Mouse (Mus musculus): Measurements from ENCODE around the gene Zfp663.

The Zfp663 gene

DNA sequence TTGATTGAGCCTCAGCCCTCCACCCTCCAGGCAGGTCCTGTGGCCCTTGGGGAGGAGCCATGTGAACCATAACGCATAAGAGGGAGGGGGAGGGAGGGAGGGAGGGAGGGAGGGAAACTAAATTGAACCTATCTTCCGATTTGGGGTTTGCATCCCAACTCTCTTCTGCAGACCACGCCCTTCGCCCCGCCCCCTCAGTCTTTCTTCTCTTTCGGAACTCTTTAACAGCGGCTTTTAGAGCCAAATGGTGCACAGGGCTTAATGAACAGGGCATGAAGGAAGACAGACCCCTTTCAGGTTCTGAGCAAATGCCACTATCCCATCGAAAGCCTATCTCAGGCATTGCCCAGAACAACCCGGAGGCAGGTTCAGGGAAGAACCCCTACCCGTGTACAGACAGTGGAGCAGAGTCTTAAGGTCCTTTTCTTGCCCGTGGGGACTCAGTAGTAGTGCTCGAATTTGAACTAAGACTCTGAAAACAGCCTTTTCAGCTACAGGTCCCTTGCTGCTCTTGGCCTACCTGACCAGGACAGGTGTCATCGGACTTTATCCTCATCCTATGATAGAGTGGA, 575 bp downstream of the Zfp663 start:
- no peak for DNase-seq

DNA sequence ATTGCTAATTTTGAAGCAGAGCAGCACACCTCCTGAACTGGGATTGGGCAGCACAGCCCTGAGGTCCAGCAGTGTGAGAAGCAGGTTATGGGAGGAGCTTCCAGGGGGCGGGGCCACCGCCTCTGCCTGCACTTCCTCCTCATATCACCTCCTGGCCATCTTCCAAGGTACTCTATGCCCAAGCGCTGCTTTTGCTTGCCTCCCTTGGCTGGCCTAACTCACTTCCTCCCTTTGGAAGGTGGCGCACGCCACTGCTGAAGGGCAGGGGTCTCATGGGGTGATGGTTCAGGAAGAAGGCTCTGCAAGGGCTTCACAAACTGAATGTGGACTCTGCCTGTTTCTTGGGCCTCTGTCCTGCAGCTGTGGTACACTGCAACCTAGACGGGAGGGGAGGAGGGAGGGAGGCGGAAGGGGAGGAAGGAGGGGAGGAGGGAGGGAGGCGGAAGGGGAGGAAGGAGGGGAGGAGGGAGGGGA, 1.4 kb downstream of the Zfp663 start:
- no peak for DNase-seq

DNA sequence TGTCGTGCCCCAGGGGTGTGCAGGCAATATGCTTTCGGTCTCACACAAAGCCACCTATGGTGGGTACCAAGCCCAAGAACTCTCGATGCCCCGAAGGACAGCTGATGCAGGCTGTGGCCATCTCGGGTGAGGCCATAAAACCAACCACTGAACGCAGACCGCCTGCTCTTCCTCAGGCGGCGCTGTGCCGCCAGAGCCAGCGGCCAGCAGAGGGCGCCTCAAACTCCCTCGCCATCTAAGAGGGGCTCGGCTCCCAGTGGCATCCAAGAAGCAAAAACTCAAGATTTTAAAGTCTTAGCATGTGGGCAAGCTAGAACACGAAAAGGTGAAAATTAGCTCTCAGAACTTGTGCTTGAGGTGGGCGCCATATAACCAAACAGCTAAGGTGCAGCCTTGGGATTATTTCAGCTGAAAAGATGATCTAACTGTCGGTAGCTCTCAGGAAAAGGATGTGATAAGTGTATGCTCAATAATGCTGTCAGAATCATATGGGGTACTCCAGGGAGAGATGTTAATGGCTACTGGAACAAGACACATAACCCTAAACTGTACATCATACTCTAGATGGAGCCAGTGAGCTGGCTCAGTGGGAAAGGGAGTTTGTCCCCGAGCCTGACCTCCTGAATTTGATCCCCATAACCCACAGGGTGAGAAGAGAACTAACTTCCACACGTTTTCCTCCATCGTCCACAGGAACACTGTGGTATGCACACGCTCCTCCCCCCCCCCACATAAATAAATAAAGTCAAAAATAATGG, 4.0 kb downstream of the Zfp663 start:
- DNase-seq: no peak

DNA sequence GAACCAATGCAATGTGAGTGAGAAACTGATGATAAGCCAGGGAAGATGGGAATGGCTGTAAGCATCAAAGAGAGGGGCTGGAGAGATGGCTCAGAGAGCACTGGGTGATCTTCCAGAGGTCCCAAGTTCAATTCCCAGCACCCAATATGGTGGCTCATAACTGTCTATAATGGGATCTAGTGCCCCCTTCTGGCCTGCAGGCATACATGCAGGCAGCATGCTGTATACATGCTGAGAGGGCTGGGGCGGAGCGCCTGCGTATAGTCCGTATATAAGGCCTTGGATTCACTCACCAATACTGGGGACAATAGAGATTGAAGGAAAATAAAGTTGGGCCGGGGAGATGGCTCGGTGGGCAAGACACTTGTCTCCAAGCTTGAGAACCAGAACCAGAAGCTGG, 5.2 kb downstream of the Zfp663 start:
- no peak for DNase-seq

DNA sequence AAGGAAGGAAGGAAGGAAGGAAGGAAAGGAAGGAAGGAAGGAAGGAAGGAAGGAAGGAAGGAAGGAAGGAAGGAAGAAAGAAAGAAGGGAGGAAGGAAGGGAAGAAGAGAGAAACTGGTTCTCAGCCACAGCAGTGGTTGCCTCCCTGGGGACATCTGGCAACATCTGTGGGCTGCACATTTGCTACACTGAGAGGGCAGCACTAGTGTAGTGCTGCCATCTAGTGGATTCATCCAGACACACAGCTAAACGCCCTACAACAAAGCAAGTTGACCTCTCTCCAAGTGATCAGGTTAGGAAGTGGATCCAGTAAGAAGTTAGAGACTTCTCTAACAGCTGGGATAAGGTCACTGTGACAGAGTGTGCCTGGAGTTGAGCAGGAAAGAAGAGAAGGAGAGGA, 7.7 kb downstream of the Zfp663 start:
- DNase-seq: no peak

DNA sequence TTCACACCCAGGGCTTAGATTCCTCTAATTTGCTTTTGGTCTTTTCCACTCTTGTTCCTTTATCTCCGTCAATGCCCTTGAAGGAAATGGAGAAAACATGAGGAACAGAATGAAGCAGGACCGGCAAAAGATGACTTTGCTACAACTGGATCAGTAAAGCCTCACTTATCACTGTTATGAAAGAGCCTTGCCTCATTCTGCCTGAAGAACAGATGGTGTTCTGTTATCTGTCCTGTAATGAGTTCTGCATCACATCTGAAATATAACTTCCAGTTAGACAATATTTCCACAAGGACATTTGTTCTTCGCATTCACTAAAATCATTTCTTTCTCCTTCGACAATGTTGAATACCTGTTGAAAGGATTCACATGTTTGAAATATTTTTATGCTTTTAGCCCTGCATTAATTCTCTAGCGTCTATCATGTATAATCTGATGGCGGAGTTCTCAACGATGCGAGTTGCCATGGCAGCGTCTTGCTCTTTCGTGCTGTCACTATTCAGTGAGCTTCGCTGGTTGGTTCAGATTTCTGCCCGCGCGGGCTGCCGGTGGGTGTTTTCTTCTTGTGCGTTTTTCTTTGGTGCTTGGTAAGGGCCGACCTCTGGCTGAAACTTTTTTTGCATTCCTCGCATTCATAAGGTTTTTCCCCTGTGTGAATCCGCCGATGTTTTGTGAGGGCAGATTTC, 16.6 kb downstream of the Zfp663 start:
- DNase-seq: no peak

DNA sequence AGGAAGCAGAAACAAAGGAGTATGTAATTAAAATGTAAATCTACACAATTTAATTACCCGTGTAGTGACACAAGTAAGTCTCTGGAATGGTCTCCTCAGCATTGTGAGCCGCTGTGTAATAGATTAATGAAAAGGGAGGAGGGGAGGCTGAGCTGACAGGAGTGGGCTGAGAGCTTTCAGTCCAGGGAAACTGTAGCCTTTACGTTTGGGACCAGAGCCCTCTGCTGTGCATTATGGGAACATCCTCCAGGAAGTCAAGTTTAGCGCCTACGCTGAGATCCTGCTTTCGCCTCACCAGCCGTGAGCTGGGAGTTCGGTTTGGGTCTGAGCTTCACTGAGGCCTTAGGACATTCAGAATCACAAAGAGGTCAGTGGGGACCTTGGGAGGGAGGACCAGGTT, 19.1 kb downstream of the Zfp663 start:
- DNase-seq: no peak

DNA sequence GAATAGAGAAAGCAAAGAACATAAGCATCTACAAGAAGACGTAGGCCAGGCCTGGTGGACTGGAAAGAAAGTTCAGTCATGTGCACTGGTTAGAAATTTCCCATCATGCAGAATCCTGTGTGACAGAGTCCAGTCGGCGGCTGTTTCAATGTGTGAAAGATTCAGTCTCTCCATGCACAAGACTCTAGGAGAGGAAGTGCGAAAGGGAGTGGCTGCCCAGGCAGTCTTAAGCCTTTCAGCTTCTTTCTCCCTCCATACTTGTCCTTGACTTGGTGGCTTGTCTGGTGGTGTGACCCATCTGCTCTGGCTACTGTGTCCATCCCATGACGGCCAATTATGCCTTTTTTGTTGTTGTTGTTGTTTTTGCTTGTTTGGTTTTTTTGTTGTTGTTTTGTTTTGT, 22.3 kb downstream of the Zfp663 start:
- no peak for DNase-seq

DNA sequence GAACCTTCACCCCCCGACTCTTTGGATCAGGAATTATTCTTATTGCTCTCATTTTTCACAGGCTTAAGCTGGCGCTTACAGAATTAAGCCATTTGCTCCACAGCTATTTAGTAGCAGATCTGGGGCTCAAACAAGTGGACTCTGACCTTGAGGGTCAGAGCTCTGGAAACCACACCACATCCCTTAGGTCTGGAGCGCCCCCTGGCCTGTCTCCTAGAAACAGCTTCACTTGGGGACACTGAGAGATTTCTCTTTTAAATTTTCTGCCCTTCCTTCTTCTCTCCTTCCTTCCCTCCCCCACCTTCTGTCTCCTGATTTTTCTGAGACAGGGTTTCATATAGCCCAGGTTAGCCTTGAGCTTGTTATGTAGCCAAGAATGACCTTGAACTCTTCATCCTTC, 31.3 kb downstream of the Zfp663 start:
- DNase-seq: no peak

DNA sequence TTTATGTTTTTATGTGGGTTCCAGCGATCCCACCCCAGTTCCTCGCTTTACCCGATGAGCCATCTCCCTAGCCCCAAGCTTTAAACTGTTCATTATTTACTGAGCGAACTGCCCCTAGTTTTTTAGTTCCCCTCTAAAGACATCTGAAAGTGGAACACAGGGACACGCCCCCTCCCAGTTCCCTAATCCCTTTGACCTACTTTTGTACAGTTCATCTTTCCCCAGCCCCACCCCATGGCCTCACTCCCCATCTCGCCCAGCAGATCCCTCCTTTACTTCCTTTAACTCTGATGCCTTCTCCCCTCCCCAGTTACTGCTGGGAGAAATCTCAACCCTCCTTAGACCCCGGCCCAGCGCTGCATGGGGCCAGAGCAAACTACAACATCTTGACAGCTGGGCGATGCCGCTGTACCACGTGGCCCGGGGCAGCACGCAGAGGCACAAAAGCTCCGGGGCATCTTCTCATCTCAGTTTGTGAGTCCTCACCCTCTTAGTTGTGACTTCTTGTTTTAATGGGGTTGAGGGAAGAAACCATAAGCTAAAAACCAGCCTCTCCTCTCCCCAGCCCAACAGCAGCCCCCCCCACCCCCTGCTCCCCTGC, 35.8 kb downstream of the Zfp663 start:
- DNase-seq: no peak

DNA sequence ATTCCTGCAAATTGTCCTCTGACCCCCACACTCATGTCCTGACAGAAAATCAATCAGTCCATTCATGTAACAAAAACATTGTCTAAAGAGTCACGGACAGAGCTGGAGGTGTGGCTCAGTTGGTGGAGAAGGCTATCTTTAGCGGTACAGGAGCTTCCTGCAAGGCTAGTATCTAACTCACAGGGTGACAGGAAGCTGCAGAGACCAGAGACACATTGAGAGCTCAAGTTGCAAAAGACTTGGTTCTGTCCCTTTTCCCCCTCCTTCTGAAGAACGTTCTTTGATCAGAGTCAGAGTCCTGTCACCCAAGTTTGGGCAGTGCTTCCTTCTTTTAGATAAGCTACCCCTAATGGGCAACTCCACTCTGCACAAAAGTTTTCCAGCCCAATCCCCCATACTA, 38.8 kb downstream of the Zfp663 start:
- DNase-seq: no peak

DNA sequence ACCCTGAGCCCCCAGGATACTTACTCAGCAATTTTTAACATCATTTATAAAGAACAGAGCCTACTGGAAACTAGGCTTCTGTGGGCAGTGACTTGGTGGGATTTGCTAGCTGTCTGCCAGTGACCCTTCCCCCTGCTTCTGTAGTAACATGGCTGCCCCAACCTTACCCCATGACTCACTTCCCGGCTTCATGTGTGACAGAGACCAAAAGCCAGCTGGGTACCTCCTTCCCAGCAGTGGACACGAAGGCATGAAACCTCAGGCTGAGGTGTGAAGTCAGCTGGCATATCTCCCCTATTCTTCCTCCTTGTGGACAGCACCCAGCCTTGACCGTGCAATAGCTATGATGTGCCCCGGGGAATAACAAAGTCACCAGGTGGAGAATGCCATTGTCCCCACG, 39.8 kb downstream of the Zfp663 start:
- DNase-seq: no peak

DNA sequence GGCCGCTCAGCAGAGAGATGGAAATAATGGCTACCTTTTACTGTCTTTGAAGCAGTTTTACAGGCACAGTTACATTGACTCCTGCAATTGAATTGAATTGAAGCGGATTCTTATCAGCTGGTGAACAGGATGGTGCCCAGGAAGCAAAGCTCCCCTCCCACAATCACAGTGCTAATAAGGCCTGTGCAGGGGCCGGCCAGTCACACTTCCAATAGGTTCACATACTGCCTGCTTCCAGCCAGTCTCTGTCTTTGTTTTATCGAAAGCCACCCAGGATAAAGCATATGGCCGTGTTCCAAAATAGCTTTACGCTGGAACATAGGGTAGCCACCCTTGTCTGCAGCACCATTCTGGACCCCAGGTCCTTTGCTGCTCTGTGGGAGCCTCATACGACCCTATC, 41.1 kb downstream of the Zfp663 start:
- no peak for DNase-seq

DNA sequence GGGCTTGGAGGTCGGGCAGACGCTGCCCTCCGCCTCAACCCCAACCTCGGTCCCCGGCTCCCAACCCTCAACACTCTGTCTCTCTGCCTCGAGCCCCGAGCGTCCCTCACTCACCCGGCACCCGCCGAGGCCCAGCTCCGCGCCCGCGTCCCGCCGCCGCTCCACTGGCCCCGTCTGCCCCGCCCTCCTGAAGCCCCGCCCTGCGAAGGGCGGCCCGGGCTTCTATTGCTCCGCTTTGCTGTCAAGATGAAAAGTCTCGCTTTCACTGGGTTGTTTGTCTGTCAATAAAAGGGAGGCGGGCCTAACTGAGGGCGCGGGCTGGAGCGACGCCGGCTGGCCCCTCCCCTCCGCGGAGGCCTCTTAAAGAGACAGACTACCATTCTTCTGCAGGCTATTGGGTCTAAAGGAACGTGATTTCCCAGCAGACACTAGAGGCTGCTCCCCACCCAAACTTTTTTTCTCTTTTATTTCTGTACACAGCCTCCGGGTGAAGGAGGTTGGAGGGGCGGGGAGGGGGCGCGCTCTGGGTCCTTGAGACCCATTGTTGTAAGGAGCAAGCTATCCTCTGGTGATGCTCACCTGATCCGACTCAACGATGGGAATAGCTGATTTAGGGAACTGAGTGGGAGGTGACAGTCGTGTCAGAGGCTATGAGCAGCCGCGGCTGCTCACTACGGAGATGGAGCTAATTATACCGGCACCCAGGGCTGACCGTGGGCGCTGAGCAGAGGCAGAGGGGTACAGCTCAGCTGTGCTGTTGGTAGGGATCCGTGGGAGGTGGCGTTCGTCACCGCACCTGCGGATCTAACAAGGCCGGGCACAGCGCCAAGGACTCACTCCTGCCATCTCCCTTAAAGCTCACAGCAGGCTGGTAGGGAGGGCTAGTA, 42.0 kb downstream of the Zfp663 start, which contains the start of gene Elmo2:
Gene Elmo2, minus strand, starts transcription at position 176 of the 887 bp plus-strand sequence.
- peak; percentile 96 to 98 for DNase-seq

DNA sequence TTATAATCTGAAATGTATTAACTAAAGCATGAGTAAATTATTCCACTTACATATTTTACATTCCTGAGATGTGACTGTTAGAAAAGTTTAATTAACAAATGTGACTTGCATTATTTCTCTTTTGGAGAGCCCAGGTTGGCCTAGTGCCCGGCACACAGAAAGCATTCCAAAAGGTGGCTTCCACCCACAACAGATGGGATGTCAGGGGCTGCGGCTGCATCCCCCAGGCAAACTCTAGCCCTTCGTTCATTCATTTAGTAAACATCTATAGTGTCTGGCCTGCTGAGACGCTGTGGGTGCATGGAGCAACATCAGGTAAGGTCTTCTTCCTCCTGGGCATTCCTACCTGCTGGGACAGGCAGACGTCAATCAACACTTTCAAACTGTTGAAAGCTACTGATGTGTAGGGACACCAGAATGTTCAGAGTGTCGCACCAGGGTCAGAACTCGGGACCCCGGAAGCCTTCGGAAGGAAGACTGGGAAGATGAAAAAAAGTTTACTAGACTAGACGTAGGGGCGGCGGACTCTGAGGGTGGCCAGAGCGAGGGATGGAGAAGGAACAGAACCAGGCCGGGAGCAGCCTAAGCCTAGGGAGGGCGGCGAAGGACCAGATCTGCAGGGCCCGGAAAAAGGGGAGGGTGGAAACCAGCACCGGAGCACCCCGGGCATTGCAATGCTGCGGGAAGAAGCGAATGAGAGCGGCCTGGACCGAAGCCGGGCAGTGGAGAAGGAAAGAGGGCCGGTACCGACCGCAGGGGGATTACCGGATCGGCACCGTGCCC, 42.8 kb downstream of the Zfp663 start:
- no peak for DNase-seq

DNA sequence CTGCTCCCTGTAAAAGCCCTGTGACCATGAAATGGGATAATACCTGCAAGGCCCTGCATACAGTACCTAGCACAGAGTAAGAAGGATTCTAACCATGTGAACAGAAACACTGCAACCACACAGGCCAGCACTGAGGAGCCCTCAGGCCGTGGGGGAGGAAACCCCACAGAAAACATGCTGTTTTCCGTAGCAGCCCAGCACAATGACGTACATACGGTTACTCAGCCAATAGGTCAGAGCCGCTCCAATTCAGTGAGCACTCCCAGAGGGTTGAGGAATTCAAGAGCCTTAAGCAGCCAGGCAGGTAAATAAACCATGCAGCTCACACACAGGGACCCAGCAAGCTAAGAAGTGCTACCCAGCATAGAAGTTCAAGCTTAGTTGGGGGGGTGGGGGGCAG, 44.6 kb downstream of the Zfp663 start:
- no peak for DNase-seq

DNA sequence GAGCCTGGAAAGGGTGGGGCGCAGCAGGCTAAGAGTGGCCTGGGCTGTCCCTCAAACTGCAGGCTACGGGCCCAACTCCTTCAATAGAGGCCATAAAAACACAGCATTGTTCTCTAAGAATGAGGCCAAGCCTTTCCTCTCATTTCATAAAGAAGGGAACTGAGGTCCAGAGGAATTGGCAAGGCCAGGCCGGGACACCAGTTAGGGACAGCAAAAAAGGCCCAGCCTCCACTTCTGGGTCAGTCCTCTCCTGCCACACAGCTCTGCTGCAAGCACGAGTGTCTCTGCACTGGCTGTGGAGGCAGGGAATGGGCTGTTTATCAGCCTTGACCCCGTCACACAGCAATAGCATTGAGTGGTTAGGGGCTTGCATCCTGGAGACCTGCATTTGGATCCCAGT, 45.0 kb downstream of the Zfp663 start:
- no peak for DNase-seq

DNA sequence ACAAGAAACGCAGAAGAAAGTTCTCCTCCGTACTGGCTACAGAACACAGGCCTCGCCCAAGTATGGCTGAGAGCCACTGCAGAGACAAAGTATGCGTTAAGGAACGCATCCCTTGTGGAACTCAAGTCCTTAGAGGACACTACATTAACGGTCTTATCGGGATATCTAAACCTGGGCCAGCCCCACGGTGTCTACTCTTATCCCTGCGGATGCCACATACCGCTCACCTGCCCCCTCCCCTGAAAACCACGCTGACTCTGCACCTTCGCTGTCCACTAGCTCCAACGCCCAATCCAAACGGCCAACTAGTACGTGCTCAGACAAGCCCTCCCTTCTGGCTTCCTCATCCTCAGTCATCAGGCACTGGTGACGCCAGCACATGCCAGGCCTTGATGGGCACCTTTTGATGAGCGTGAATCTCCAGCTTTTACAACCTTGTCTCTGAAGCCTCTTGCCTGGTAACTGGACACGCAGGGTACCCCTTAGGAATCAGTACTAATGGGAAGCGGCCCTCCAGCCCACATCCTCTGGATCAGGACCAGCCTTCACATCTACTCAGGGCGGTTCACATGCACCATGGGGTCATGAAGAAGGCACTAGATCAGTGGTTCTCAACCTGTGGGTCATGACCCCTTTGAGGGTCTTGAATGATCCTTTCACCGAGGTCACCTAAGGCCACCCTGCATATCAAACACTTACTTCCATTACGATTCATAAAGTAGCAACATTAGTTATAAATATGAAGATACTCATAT, 46.4 kb downstream of the Zfp663 start:
- no peak for DNase-seq

DNA sequence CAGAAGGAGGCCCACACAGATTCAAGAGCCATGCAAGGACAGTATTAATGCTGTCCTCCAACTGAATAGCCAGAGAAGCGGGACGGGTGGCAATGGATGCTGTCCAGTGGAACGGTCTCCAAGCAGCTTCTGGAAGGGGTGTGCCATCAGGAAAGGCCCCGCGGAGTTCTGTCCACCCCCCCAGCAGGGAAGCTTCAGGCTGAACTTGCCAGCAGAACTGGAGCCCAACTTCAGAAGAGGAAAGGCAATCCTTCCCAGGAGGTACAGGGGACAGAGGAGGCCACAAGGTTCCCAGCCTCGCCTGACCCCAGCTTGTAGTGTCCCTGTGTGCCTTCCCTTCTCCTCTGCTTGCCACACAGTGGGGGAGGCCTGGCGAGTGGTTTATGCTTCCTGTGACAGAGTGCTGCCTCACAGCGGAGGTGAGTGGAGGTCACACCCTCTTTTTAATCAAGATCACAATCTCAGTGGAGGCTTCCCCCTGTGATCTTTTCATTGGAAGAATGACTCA, 47.1 kb downstream of the Zfp663 start:
- no peak for DNase-seq

DNA sequence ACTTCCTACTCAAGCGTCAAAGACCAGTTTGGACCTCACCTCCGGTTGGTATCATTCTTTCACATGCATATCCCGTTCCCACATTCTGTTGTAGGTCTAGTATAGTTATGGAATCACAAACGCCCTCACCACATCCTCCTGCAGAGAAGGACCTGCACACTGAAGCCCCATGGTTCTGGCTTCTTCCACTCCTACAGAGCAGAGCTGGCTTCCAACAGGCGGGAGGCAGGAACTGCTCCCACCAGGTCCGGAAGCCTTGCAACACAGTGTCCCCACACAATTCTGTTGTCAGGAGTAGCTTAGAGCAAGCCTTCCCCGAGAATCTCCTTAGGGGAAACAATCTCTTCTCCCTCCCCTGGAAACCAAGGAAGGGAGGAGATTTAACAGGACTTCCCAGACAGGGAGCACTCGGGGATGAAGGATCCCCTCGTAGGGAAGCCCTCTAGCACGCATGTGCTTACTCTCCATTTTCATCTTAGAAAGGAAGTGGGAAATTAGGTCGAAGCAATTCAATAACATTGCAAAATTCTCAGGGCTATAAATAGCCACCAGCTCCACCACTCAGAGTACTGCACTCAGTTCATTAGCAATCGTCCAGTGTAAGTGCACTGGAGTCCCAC, 47.9 kb downstream of the Zfp663 start:
- no peak for DNase-seq

Measured in thymus, adult 18-20 months (tissue).